Mouse (Mus musculus): ENCODE measurements around the gene Wdr6. TPM values are rescaled to one million over a fixed set of nuclear protein-coding genes. Genes with fewer than 3 reads are reported as not detected.

Gene Wdr6
- total and polyA plus RNA-seq, 3 experiments, result 43.5 to 44.9 TPM; not detected in 1

DNA sequence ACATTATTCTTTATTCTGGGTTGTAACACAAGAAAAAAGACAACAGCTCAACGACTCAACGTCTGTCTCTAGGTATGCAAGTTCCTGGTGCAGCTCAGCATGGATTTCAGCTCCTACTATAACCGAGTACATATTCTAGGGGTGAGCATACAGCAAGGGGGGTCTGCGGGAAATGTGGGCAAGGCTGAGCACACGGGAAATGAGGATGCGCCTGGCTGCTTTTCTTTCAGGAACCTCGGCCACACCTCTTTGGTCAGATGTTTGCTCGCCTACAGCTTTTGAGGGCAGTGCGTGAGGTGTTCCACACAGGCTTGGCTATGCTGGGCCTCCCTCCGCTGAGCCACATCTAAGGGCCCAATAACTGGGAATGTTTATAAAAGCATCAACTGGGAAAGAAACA, 6.2 kb downstream of the Wdr6 start (continued):
- TF ChIP-seq MEF2A (IDR thresholded peaks at IDR 0.05; ENCODE audit: extremely low read depth, insufficient replicate concordance, low read depth, low read length, poor library complexity, severe bottlenecking) (no peak), POLR2A (IDR thresholded peaks at IDR 0.05; ENCODE audit: control insufficient read depth in 1 of 2, insufficient read depth in 1 of 2, low read depth in 1 of 2, low read length in 2 of 2, poor library complexity in 1 of 2) (no peak), SMC3 (IDR thresholded peaks at IDR 0.05; ENCODE audit: low read depth, low read length) (no peak), NELFE (IDR thresholded peaks at IDR 0.05; ENCODE audit: low read depth, low read length) (no peak)

DNA sequence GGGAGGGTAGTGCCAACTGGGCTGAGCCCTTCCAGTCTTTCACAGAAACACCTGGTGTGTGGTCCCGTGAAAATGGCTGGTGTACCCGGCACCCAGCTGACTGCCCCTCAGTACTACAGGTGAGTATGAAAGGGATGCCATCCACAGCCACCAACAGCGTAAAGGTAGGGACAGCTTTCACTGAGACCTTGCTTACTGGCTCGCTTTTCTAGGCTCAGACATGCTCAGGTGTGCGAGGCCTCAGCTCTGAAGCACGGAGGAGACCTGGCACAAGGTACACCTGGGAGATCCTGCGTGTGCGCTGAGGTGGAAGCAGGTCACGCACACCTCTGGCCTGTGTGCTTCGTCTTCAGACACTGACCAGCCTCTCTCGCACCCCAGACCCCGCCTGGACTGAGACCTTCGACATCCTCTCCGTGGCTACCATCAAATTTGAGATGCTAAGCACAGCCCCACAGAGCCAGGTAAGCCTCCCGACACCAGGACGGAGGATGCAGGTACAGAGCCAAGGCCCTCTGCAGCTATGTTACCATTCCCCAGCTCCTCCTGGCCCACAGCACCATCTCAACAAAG, 7.1 kb downstream of the Wdr6 start:
- Histone ChIP-seq H3K27ac (ENCODE audit: control insufficient read depth, low read depth, low read length) (no peak overlapping the region), H3K36me3 (ENCODE audit: control insufficient read depth in 1 of 2, insufficient read depth in 2 of 2, low read length in 2 of 2) (peaks cover 0 to 12% of the 10 kb centered on the region in 2 experiments; a peak in 3 of 4 replicates), H3K79me2 (ENCODE audit: control insufficient read depth, insufficient read depth, low read length, poor library complexity) (peaks cover 27% of the 10 kb centered on the region), H3K4me1 (ENCODE audit: control insufficient read depth in 1 of 2, insufficient read depth in 2 of 2, low read length in 2 of 2) (peaks cover 0 to 18% of the 10 kb centered on the region in 2 experiments; a peak in 3 of 4 replicates), H3K9me3 (replicated peaks; ENCODE audit: insufficient read depth, low read length) (no peaks in the 10 kb centered on the region), H3K27me3 (ENCODE audit: control insufficient read depth in 1 of 2, insufficient read depth in 2 of 2, low read length in 2 of 2) (no peaks in the 10 kb centered on the region), H3K4me3 (ENCODE audit: control insufficient read depth in 1 of 2, insufficient read depth in 1 of 2, low read depth in 2 of 2, low read length in 2 of 2) (no peak overlapping the region), H3K9ac (ENCODE audit: control insufficient read depth, low read depth, low read length, poor library complexity, severe bottlenecking) (no peak overlapping the region)
- no peak for DNase-seq (ENCODE audit: low read depth, low spot score)
- TF ChIP-seq MYC (IDR thresholded peaks at IDR 0.05; ENCODE audit: low read depth, low read length), result no peak
- no peak for TF ChIP-seq TBP (IDR thresholded peaks at IDR 0.05; ENCODE audit: low read depth, low read length)
- no peak for TF ChIP-seq ETS1 (IDR thresholded peaks at IDR 0.05; ENCODE audit: low read depth, low read length)
- no peak for TF ChIP-seq SIN3A (IDR thresholded peaks at IDR 0.05; ENCODE audit: low read length)
- no peak for TF ChIP-seq MAZ (IDR thresholded peaks at IDR 0.05; ENCODE audit: low read depth, low read length)
- TF ChIP-seq E2F4 (IDR thresholded peaks at IDR 0.05; ENCODE audit: borderline replicate concordance, low read depth, low read length), result no peak
- TF ChIP-seq MAX (IDR thresholded peaks at IDR 0.05; ENCODE audit: low read length), result no peak
- TF ChIP-seq NELFE (IDR thresholded peaks at IDR 0.05; ENCODE audit: low read depth, low read length), result no peak
- TF ChIP-seq MAFK (IDR thresholded peaks at IDR 0.05; ENCODE audit: borderline replicate concordance, low read depth, low read length), result no peak
- no peak for TF ChIP-seq POLR2AphosphoS5 (IDR thresholded peaks at IDR 0.05; ENCODE audit: borderline replicate concordance, low read depth, low read length)
- TF ChIP-seq ZMIZ1 (IDR thresholded peaks at IDR 0.05; ENCODE audit: low read depth, low read length), result no peak
- TF ChIP-seq MEF2A (IDR thresholded peaks at IDR 0.05; ENCODE audit: extremely low read depth, insufficient replicate concordance, low read depth, low read length, poor library complexity, severe bottlenecking), result no peak
- TF ChIP-seq CTCF (IDR thresholded peaks at IDR 0.05 in 2 of 3, conservative IDR thresholded peaks at IDR 0.05 in 1 of 3; ENCODE audit: control insufficient read depth in 1 of 3, insufficient read depth in 1 of 3, low read depth in 2 of 3, low read length in 3 of 3, poor library complexity in 1 of 3, severe bottlenecking in 1 of 3), result no peak
- TF ChIP-seq GABPA (IDR thresholded peaks at IDR 0.05; ENCODE audit: low read depth, low read length), result no peak
- TF ChIP-seq POLR2A (IDR thresholded peaks at IDR 0.05; ENCODE audit: control insufficient read depth in 1 of 2, insufficient read depth in 1 of 2, low read depth in 1 of 2, low read length in 2 of 2, poor library complexity in 1 of 2), result no peak
- no peak for TF ChIP-seq ZC3H11A (IDR thresholded peaks at IDR 0.05; ENCODE audit: low read depth, low read length)
- no peak for TF ChIP-seq KAT2A (conservative IDR thresholded peaks at IDR 0.05; ENCODE audit: low read depth, low read length)
- TF ChIP-seq MXI1 (IDR thresholded peaks at IDR 0.05; ENCODE audit: low read depth, low read length), result no peak
